Mouse (Mus musculus) embryonic facial prominence, embryonic 13.5 days (tissue): ENCODE data around the gene Cd200r3. TPM values are rescaled to one million over a fixed set of nuclear protein-coding genes. Genes with fewer than 3 reads are reported as not detected.

Experiments
- ATAC-seq: fragments of 200-750 bp; cut with Nextera tagmentation; 2 replicates; pipeline ENCODE4 v1.8.0; 2017; ENCODE audit warnings: low read depth; ENCODE audit not compliant: insufficient number of reproducible peaks, insufficient read depth, low FRiP score, low TSS enrichment
- H3K27ac ChIP-seq: fragments of 300-500 bp; sonication (generic); 2 replicates; pipeline ENCODE4 v1.5.1; 2015; ENCODE audit warnings: moderate library complexity, mild to moderate bottlenecking, inconsistent platforms
- H3K27me3 ChIP-seq: fragments of 300-500 bp; sonication (generic); 2 replicates; pipeline ENCODE4 v1.6.1; 2015; ENCODE audit warnings: mild to moderate bottlenecking, inconsistent platforms
- H3K36me3 ChIP-seq: fragments of 300-500 bp; sonication (generic); 2 replicates; pipeline ENCODE4 v1.6.1; 2015; ENCODE audit warnings: mild to moderate bottlenecking, inconsistent platforms
- H3K4me1 ChIP-seq: fragments of 300-500 bp; sonication (generic); 2 replicates; pipeline ENCODE4 v1.6.1; 2015; ENCODE audit warnings: inconsistent platforms
- H3K4me2 ChIP-seq: fragments of 300-500 bp; sonication (generic); 2 replicates; pipeline ENCODE4 v1.6.1; 2015; ENCODE audit warnings: moderate library complexity, mild to moderate bottlenecking, inconsistent platforms
- H3K4me3 ChIP-seq: fragments of 300-500 bp; sonication (generic); 2 replicates; pipeline ENCODE4 v1.5.1; 2015; ENCODE audit warnings: mild to moderate bottlenecking, inconsistent platforms
- H3K9ac ChIP-seq: fragments of 300-500 bp; sonication (generic); 2 replicates; pipeline ENCODE4 v1.6.1; 2015; ENCODE audit warnings: mild to moderate bottlenecking, inconsistent platforms
- H3K9me3 ChIP-seq: fragments of 300-500 bp; sonication (generic); 2 replicates; pipeline ENCODE4 v1.6.1; 2016; ENCODE audit warnings: inconsistent platforms
- WGBS: fragments of 180-500 bp; shearing (Covaris S2); methylation state at CpG from one replicate; pipeline ENCODE4 v1.1.7; 2015; ENCODE audit warnings: mixed read lengths; 5-methylcytosine and 5-hydroxymethylcytosine counted together
- polyA plus RNA-seq: library from polyadenylated mRNA; unstranded; fragments of >200 nt; fragmentation: Nextera tagmentation; extraction: Ambion mirVana; gene quantifications from 2 replicates; pipeline ENCODE4 v1.2.1, GENCODE M21; 2015

Gene Cd200r3
- 0.22 TPM in 1 of 2 replicates, not detected in the other for polyA plus RNA-seq

DNA sequence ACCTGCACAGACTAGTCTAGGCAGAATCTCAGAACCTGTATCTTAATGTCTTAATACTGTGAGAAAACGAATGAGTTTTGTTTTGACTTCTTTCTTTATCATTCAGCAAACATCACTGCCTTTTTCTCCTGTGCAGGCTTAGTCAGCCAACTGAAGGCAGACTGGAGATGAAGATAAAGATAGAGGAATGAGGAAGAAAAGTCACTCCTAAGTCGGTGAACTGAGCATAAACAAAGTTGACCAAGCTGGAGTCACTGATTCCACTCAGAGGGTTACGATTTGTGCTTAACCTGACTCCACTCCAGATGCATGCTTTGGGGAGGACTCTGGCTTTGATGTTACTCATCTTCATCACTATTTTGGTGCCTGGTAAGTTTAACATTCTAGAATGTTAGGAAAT, at the start of gene Cd200r3:
Gene Cd200r3 (plus strand): TSS at position 211 of the 400 bp plus-strand sequence.
- 77% methylated on average over 3 of the region's 3 CpGs for WGBS
- ATAC-seq: no peak
- no peak within 1 kb of the TSS for H3K4me3 ChIP-seq
- H3K27ac ChIP-seq: no peak within 1 kb of the TSS
- H3K36me3 ChIP-seq: no peaks in the 10 kb centered on the region
- H3K27me3 ChIP-seq: no peaks in the 10 kb centered on the region
- H3K9me3 ChIP-seq: no peaks in the 10 kb centered on the region
- H3K4me1 ChIP-seq: no peaks in the 10 kb centered on the region
- no peak within 1 kb of the TSS for H3K9ac ChIP-seq
- H3K4me2 ChIP-seq: no peak within 1 kb of the TSS

DNA sequence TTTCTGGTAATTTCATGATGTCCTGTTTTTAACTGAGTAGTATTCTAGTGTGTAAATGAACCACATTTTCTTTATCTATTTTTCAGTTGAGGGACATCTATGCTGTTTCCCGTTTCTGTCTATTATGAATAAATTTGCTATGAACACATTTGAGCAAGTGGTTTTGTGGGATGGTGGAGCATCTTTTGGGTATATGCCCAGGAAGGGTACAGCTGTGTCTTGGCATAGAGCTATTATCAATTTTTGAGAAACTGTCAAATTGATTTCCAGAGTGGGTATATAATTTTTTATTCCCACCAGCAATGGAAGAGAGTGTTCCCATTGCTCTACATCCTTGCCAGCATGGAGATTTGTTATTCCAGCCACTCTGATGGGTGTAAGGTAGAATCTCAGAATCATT, 11.5 kb upstream of the Cd200r3 start:
- no peak overlapping the region for H3K27ac ChIP-seq
- ATAC-seq: no peak
- 87% methylated on average over 1 of the region's 1 CpGs for WGBS
- no peak overlapping the region for H3K4me3 ChIP-seq
- H3K9ac ChIP-seq: no peak overlapping the region
- no peaks in the 10 kb centered on the region for H3K4me1 ChIP-seq
- no peaks in the 10 kb centered on the region for H3K36me3 ChIP-seq
- H3K9me3 ChIP-seq: no peaks in the 10 kb centered on the region
- H3K27me3 ChIP-seq: no peaks in the 10 kb centered on the region
- no peak overlapping the region for H3K4me2 ChIP-seq

DNA sequence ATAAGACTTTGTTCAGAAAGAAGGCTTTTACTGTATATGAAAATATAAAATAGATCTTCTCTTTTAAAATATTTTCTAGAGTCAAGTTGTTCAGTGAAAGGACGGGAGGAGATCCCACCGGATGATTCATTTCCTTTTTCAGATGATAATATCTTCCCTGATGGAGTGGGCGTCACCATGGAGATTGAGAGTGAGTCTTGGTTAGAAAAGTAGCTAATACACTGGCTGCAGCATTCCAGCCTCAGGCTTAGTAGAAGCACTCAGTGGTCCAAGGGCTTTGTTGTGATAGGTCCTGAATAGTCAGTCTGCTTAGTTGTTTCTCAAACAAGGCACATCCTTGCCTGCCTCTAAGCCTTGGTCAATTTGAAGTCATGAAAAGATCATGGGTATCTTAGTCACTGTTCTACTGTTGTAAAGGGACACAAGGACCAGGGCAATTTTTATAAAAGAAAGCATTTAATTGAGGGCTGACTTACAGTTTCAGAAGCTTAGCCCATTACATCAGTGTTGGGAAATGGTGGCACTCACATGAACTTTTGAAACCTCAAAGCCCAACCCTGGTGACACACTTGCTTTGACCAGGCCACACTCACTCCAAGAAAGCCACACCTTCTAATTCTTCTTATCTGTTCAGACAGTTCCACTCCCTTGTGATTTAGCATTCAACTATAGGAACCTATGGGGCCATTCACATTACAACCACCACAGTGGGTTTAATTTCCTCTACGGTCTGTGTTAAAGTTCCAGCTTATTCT, 8.1 kb downstream of the Cd200r3 start:
- WGBS: 71% methylated on average over 4 of the region's 4 CpGs
- H3K36me3 ChIP-seq: no peaks in the 10 kb centered on the region

DNA sequence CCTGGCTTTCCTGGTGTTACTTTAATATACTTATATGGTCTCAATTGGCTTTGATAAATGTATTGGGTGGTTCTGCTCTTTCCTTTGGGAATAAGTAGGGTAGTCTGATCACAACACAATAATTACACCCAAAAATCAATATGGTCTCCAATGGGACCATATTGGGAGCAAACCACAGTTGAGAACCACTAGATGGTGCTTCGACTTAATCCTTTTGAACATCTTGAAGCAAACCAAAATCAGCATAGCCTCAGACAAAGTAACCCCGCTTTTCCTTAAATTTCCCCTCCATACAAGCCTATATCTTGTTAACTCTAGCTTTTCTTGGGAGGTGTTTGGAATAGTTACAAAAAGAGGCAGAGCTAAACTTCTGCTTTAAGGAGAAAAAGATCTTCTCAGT, 18.8 kb downstream of the Cd200r3 start:
- Histone ChIP-seq H3K9ac (no peak overlapping the region), H3K4me1 (no peaks in the 10 kb centered on the region), H3K27me3 (no peaks in the 10 kb centered on the region), H3K4me2 (no peak overlapping the region), H3K27ac (no peak overlapping the region), H3K4me3 (no peak overlapping the region), H3K36me3 (no peaks in the 10 kb centered on the region), H3K9me3 (no peaks in the 10 kb centered on the region)
- 79% methylated on average over 2 of the region's 2 CpGs for WGBS
- ATAC-seq: no peak

More for the DNA sequence above, 8.1 kb downstream of the Cd200r3 start:
- H3K4me1 ChIP-seq: no peaks in the 10 kb centered on the region
- no peak overlapping the region for H3K9ac ChIP-seq
- H3K27ac ChIP-seq: no peak overlapping the region
- H3K4me3 ChIP-seq: no peak overlapping the region
- no peaks in the 10 kb centered on the region for H3K27me3 ChIP-seq
- no peak for ATAC-seq
- no peak overlapping the region for H3K4me2 ChIP-seq
- H3K9me3 ChIP-seq: no peaks in the 10 kb centered on the region

DNA sequence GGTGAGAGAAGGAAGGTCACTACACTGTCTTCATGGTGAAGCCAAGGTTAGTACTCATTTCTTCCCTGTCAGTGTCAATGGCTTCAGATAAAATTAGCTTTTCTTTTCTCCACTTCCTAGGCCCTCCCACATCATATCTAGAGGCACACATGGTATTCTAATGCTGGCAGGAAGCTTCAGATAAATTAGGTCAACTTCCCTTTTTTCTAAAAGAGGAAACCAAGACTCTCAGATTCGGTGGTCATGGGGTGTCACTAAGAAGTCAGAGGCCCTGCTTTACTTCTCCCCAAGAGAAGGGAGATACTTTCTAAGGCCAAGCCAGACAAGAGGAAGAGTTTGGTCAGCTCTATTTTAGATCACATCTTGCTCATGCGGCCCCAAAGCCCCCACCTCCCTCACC, 19.3 kb downstream of the Cd200r3 start:
- Histone ChIP-seq H3K4me2 (no peak overlapping the region), H3K36me3 (no peaks in the 10 kb centered on the region), H3K4me3 (no peak overlapping the region), H3K9ac (no peak overlapping the region), H3K27me3 (no peaks in the 10 kb centered on the region), H3K27ac (no peak overlapping the region), H3K4me1 (no peaks in the 10 kb centered on the region), H3K9me3 (no peaks in the 10 kb centered on the region)
- 70% methylated on average over 2 of the region's 2 CpGs for WGBS
- no peak for ATAC-seq

DNA sequence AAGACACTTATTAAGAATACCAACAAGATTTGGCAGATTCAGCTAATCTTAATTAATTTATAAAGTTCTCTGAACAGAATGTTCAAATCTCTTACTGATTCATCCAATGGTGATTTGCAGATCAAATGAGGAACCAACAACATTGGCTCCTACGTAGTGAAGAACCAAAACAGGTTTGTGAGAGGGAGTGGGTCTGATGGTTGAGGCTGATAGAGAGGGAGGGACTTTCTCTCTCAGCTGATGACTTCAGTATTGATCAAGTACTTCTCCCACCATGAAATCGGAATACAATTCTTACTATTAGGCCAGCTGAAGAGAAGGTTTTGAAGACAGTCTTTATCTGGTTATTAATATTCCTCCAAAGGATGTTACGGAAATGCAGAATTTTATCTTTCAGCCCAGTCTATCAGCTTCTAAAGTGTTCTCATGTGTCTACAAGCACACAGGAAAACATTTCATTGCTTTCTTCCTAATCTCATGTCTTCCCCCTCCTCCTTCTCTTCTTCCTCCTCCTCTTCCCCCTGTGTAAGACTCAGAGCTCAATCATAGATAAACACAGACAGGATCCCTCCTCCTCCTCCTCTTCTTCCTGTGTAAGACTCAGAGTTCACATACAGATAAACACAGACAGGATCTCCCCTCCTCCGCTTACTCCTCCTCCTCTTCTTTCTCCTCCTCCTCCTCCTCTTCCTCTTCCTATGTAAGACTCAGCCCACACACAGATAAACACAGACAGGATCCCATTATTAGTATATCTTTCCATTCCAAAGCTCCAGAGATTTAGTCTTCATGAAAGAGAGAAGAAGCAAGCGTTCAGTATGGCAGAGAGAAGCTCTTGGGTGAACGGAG, 21.3 kb downstream of the Cd200r3 start:
- H3K36me3 ChIP-seq: no peaks in the 10 kb centered on the region
- WGBS: 87% methylated on average over 6 of the region's 6 CpGs
- no peak overlapping the region for H3K9ac ChIP-seq
- no peak overlapping the region for H3K27ac ChIP-seq
- no peak for ATAC-seq
- no peak overlapping the region for H3K4me3 ChIP-seq
- H3K4me1 ChIP-seq: no peaks in the 10 kb centered on the region
- no peaks in the 10 kb centered on the region for H3K9me3 ChIP-seq
- H3K27me3 ChIP-seq: no peaks in the 10 kb centered on the region
- H3K4me2 ChIP-seq: no peak overlapping the region

DNA sequence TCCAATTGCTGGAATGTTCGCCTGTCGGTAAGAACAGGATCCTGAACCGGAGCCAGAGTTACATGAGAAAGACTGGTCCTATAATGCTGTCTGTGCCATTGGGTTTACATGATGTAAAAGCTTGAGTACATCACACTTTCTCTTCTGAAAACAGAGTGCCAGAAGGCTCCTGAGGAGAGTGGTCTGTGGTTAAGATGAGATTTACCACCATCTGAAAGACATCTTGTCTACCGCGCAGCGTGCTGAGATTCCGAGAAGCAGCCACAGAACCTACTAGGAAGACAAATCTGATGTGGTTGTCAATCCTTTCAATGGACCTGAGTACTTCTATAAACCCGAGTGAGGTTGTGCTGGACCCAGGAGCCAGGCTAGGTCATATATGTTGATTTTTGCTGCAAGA, 21.9 kb downstream of the Cd200r3 start:
- Histone ChIP-seq H3K4me3 (no peak overlapping the region), H3K9ac (no peak overlapping the region), H3K27me3 (no peaks in the 10 kb centered on the region), H3K9me3 (no peaks in the 10 kb centered on the region), H3K4me1 (no peaks in the 10 kb centered on the region), H3K4me2 (no peak overlapping the region), H3K36me3 (no peaks in the 10 kb centered on the region), H3K27ac (no peak overlapping the region)
- ATAC-seq: no peak
- WGBS: 93% methylated on average over 8 of the region's 8 CpGs

DNA sequence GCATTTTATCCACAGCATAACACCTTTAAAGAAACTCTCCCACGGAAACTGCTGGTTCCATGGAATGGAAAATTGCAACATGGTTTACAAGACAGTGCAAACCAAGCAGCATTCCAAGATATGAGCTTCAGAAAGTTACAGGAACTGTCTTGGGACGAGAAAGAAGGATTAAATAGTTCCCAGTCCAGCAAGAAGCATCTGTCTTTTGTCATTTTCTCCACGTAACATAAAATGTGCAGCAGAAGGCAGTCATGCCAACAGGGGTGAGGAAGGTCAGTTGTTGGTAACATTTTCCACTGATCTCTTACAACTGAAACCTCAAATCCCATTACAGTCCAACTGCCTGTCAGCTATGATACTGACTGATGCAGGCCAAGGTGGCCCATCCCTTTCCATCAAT, 22.4 kb downstream of the Cd200r3 start:
- H3K27me3 ChIP-seq: no peaks in the 10 kb centered on the region
- no peak overlapping the region for H3K4me2 ChIP-seq
- no peak overlapping the region for H3K4me3 ChIP-seq
- H3K36me3 ChIP-seq: no peaks in the 10 kb centered on the region
- H3K9me3 ChIP-seq: no peaks in the 10 kb centered on the region
- H3K27ac ChIP-seq: no peak overlapping the region
- ATAC-seq: no peak
- 74% methylated on average over 3 of the region's 3 CpGs for WGBS
- H3K4me1 ChIP-seq: 0 out of 2 replicates have a peak, but pooled peaks cover 3% of the 10 kb centered on the region
- H3K9ac ChIP-seq: no peak overlapping the region

DNA sequence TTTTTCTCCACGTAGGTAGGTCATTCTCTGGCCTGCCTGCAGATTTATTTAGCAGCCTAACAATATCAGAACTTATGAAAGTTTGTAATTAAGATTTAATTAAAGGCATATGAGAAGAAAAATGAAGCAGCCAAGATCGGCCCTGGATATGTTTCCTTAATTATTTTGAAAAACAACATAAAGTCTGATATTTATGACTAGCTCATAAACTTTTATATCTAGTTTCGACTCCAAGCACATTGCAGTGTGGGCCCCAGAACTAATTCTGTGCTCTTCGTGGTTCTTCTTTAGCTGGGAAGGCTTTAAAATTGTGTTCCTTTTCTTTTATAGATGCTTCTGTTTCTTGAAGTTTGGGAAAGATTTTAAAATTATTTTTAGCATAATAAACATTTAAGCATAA, 23.4 kb downstream of the Cd200r3 start:
- Histone ChIP-seq H3K4me2 (no peak overlapping the region), H3K27me3 (no peaks in the 10 kb centered on the region), H3K36me3 (no peaks in the 10 kb centered on the region), H3K9ac (no peak overlapping the region), H3K27ac (no peak overlapping the region), H3K4me3 (no peak overlapping the region), H3K9me3 (no peaks in the 10 kb centered on the region), H3K4me1 (0 out of 2 replicates have a peak, but pooled peaks cover 3% of the 10 kb centered on the region)
- ATAC-seq: no peak
- 71% methylated on average over 4 of the region's 4 CpGs for WGBS

DNA sequence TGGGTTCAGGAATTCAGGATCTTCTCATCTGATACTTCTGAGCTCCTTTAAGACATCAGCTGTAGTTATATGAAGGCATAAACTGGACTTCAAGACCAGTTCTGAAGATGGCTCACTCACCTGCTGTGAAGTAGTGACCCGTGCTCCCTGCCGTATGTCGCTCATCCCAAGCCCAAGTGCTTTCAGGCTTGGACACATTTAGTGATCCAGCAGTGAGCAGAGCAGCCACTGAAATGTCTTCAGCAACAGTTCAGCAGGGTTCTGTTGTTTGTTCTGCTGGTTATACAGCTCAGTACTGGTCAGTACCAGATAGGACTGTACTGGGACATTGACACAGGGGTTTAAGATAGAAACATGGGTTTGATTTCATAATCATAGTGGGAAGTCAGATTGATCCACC, 24.6 kb downstream of the Cd200r3 start:
- WGBS: 92% methylated on average over 3 of the region's 3 CpGs
- Histone ChIP-seq H3K4me3 (no peak overlapping the region), H3K9ac (no peak overlapping the region), H3K27me3 (no peaks in the 10 kb centered on the region), H3K36me3 (no peaks in the 10 kb centered on the region), H3K4me2 (no peak overlapping the region), H3K9me3 (no peaks in the 10 kb centered on the region), H3K4me1 (0 out of 2 replicates have a peak, but pooled peaks cover 3% of the 10 kb centered on the region), H3K27ac (no peak overlapping the region)
- ATAC-seq: no peak

DNA sequence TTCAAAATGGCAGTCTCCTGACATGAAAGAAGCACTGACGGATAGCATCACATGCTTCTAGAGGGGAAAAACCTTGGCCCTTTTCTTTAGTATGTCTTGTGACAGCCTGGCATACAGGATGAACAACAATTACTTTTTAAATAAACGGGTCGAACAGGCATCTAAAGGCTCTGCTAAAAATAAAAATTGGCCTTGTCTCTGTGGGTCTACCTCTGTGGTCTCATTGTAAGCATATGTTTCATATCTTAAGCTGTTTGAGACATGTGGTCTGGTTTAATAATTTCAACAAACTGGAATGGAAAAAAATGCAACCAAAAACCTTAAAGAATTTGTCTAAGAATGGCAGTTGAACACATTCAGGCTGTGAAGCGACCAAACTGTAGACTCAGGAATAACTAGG, 27.4 kb downstream of the Cd200r3 start:
- Histone ChIP-seq H3K4me1 (0 out of 2 replicates have a peak, but pooled peaks cover 3% of the 10 kb centered on the region), H3K9me3 (no peaks in the 10 kb centered on the region), H3K4me3 (no peak overlapping the region), H3K27ac (peak overlapping the region; percentile 51), H3K4me2 (no peak overlapping the region), H3K36me3 (no peaks in the 10 kb centered on the region), H3K27me3 (no peaks in the 10 kb centered on the region), H3K9ac (no peak overlapping the region)
- no peak for ATAC-seq
- WGBS: 34% methylated on average over 4 of the region's 4 CpGs

DNA sequence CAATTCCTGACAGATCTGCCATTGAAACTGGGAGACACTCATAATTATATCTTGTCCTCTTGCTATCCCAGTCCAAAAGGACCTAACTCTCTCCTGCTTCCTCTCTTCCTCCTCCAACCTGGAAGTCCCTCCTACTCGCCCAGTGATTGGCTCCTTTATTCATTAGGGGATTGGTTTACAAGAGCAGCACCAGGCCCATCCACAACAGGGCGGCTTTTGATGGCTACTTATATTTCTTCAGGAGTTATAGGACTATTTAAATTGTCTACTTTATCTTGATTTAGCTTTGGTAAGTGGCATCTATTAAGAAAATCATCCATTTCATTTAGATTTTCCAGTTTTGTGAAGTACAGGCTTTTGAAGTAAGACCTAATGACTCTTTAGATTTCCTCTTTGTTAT, 30.6 kb downstream of the Cd200r3 start:
- no peak overlapping the region for H3K4me3 ChIP-seq
- H3K36me3 ChIP-seq: no peaks in the 10 kb centered on the region
- H3K27me3 ChIP-seq: no peaks in the 10 kb centered on the region
- WGBS: 71% methylated on average over 2 of the region's 2 CpGs
- H3K4me2 ChIP-seq: no peak overlapping the region
- no peaks in the 10 kb centered on the region for H3K9me3 ChIP-seq
- H3K9ac ChIP-seq: no peak overlapping the region
- H3K27ac ChIP-seq: no peak overlapping the region
- ATAC-seq: no peak
- H3K4me1 ChIP-seq: 0 out of 2 replicates have a peak, but pooled peaks cover 8% of the 10 kb centered on the region
